Mouse (Mus musculus): ENCODE results near the gene Sgcb. TPM values are rescaled to one million over a fixed set of nuclear protein-coding genes. Genes with fewer than 3 reads are reported as not detected.
A peak's percentile ranks its signal among the peaks of the same experiment; 100 is the strongest.

The Sgcb gene
- total and polyA plus RNA-seq, 3 experiments = 3.6 to 8.4 TPM; not detected in 1

GRCm38 (mm10) chr5:73690146-73690545 lies 42.6 kb upstream of the Sgcb start:
- Histone ChIP-seq H3K27ac (ENCODE audit: control insufficient read depth, low read depth, low read length) (no peak overlapping the region), H3K79me2 (ENCODE audit: control insufficient read depth, insufficient read depth, low read length, poor library complexity) (no peaks in the 10 kb centered on the region), H3K27me3 (ENCODE audit: control insufficient read depth in 1 of 2, insufficient read depth in 2 of 2, low read length in 2 of 2) (0 out of 4 replicates have a peak, but pooled peaks cover 0 to 4% of the 10 kb centered on the region in 2 experiments), H3K36me3 (ENCODE audit: control insufficient read depth in 1 of 2, insufficient read depth in 2 of 2, low read length in 2 of 2) (no peaks in the 10 kb centered on the region), H3K4me1 (ENCODE audit: control insufficient read depth in 1 of 2, insufficient read depth in 2 of 2, low read length in 2 of 2) (no peaks in the 10 kb centered on the region; a peak in 1 of 4 replicates), H3K9ac (ENCODE audit: control insufficient read depth, low read depth, low read length, poor library complexity, severe bottlenecking) (no peak overlapping the region), H3K9me3 (replicated peaks; ENCODE audit: insufficient read depth, low read length) (no peaks in the 10 kb centered on the region), H3K4me3 (ENCODE audit: control insufficient read depth in 1 of 2, insufficient read depth in 1 of 2, low read depth in 2 of 2, low read length in 2 of 2) (no peak overlapping the region)
- DNase-seq (ENCODE audit: low read depth, low spot score) = no peak
- TF ChIP-seq SIN3A (IDR thresholded peaks at IDR 0.05; ENCODE audit: low read length) (no peak), RCOR1 (IDR thresholded peaks at IDR 0.05; ENCODE audit: low read depth, low read length) (no peak), ETS1 (IDR thresholded peaks at IDR 0.05; ENCODE audit: low read depth, low read length) (no peak), USF2 (IDR thresholded peaks at IDR 0.05; ENCODE audit: borderline replicate concordance in 1 of 2, insufficient read depth in 1 of 2, low read depth in 1 of 2, low read length in 2 of 2) (no peak), ELF1 (IDR thresholded peaks at IDR 0.05; ENCODE audit: low read depth, low read length) (no peak), MAZ (IDR thresholded peaks at IDR 0.05; ENCODE audit: low read depth, low read length) (no peak)

GRCm38 (mm10) chr5:73688576-73688975 lies 41.0 kb upstream of the Sgcb start:
- no peak overlapping the region for H3K27ac ChIP-seq (ENCODE audit: control insufficient read depth, low read depth, low read length)
- H3K79me2 ChIP-seq (ENCODE audit: control insufficient read depth, insufficient read depth, low read length, poor library complexity) = no peaks in the 10 kb centered on the region
- no peak for DNase-seq (ENCODE audit: low read depth, low spot score)
- no peak overlapping the region for H3K4me3 ChIP-seq (ENCODE audit: control insufficient read depth in 1 of 2, insufficient read depth in 1 of 2, low read depth in 2 of 2, low read length in 2 of 2)
- H3K9ac ChIP-seq (ENCODE audit: control insufficient read depth, low read depth, low read length, poor library complexity, severe bottlenecking) = no peak overlapping the region
- TF ChIP-seq MAX (IDR thresholded peaks at IDR 0.05; ENCODE audit: low read length) (no peak), ZNF384 (IDR thresholded peaks at IDR 0.05; ENCODE audit: low read depth, low read length) (no peak)
- H3K36me3 ChIP-seq (ENCODE audit: control insufficient read depth in 1 of 2, insufficient read depth in 2 of 2, low read length in 2 of 2) = 0 out of 4 replicates have a peak, but pooled peaks cover 0 to 2% of the 10 kb centered on the region in 2 experiments
- no peaks in the 10 kb centered on the region; a peak in 1 of 4 replicates for H3K4me1 ChIP-seq (ENCODE audit: control insufficient read depth in 1 of 2, insufficient read depth in 2 of 2, low read length in 2 of 2)
- no peaks in the 10 kb centered on the region for H3K9me3 ChIP-seq (replicated peaks; ENCODE audit: insufficient read depth, low read length)
- H3K27me3 ChIP-seq (ENCODE audit: control insufficient read depth in 1 of 2, insufficient read depth in 2 of 2, low read length in 2 of 2) = 0 out of 4 replicates have a peak, but pooled peaks cover 0 to 4% of the 10 kb centered on the region in 2 experiments

GRCm38 (mm10) chr5:73686149-73686548 lies 38.6 kb upstream of the Sgcb start:
- Histone ChIP-seq H3K27me3 (ENCODE audit: control insufficient read depth in 1 of 2, insufficient read depth in 2 of 2, low read length in 2 of 2) (peaks cover 2 to 4% of the 10 kb centered on the region in 2 experiments; a peak in 3 of 4 replicates), H3K4me3 (ENCODE audit: control insufficient read depth in 1 of 2, insufficient read depth in 1 of 2, low read depth in 2 of 2, low read length in 2 of 2) (no peak overlapping the region), H3K9me3 (replicated peaks; ENCODE audit: insufficient read depth, low read length) (no peaks in the 10 kb centered on the region), H3K27ac (ENCODE audit: control insufficient read depth, low read depth, low read length) (no peak overlapping the region), H3K9ac (ENCODE audit: control insufficient read depth, low read depth, low read length, poor library complexity, severe bottlenecking) (no peak overlapping the region), H3K36me3 (ENCODE audit: control insufficient read depth in 1 of 2, insufficient read depth in 2 of 2, low read length in 2 of 2) (0 out of 4 replicates have a peak, but pooled peaks cover 0 to 3% of the 10 kb centered on the region in 2 experiments), H3K4me1 (ENCODE audit: control insufficient read depth in 1 of 2, insufficient read depth in 2 of 2, low read length in 2 of 2) (peaks cover 2 to 3% of the 10 kb centered on the region in 2 experiments; a peak in 2 of 4 replicates), H3K79me2 (ENCODE audit: control insufficient read depth, insufficient read depth, low read length, poor library complexity) (no peaks in the 10 kb centered on the region)
- TF ChIP-seq CTCF (IDR thresholded peaks at IDR 0.05 in 2 of 3, conservative IDR thresholded peaks at IDR 0.05 in 1 of 3; ENCODE audit: control insufficient read depth in 1 of 3, insufficient read depth in 1 of 3, low read depth in 2 of 3, low read length in 3 of 3, poor library complexity in 1 of 3, severe bottlenecking in 1 of 3) (peak in 1 of 3 experiments; percentile 27; a peak in 2 of 6 replicates), TCF12 (IDR thresholded peaks at IDR 0.05; ENCODE audit: low read depth, low read length) (no peak), RAD21 (IDR thresholded peaks at IDR 0.05; ENCODE audit: low read depth, low read length) (peak; percentile 30), MYB (IDR thresholded peaks at IDR 0.05; ENCODE audit: low read depth, low read length) (no peak)
- DNase-seq (ENCODE audit: low read depth, low spot score) = peak; percentile 21
